Mouse (Mus musculus) hindbrain, postnatal 0 days (tissue): ENCODE measurements around the gene Tle3. TPM values are rescaled to one million over a fixed set of nuclear protein-coding genes. Genes with fewer than 3 reads are reported as not detected.

Experiments used
- ATAC-seq: fragments of 200-750 bp; cut with Nextera tagmentation; 2 replicates; pipeline ENCODE4 v1.8.0; 2017; ENCODE audit warnings: mild to moderate bottlenecking, moderate TSS enrichment, moderate library complexity
- DNase-seq: peaks from one replicate; pipeline ENCODE4 v3.0.0-alpha.2; 2015; ENCODE audit warnings: low spot score
- H3K27ac ChIP-seq: fragments of 300-500 bp; sonication (generic); 2 replicates; pipeline ENCODE4 v1.5.1; 2014; ENCODE audit warnings: mild to moderate bottlenecking
- H3K27me3 ChIP-seq: fragments of 300-500 bp; sonication (generic); 2 replicates; pipeline ENCODE4 v1.6.1; 2014; ENCODE audit warnings: low read length, mixed read lengths; ENCODE audit not compliant: insufficient read depth
- H3K36me3 ChIP-seq: fragments of 300-500 bp; sonication (generic); 2 replicates; pipeline ENCODE4 v1.6.1; 2014; ENCODE audit warnings: low read length, mixed read lengths; ENCODE audit not compliant: insufficient read depth
- H3K4me1 ChIP-seq: fragments of 300-500 bp; sonication (generic); 2 replicates; pipeline ENCODE4 v1.6.1; 2014; ENCODE audit warnings: antibody characterized with exemption, low read length, mixed read lengths; ENCODE audit not compliant: insufficient read depth
- H3K4me2 ChIP-seq: fragments of 300-500 bp; sonication (generic); 2 replicates; pipeline ENCODE4 v1.6.1; 2014; ENCODE audit warnings: low read depth, mild to moderate bottlenecking, low read length, moderate library complexity, mixed read lengths
- H3K4me3 ChIP-seq: fragments of 300-500 bp; sonication (generic); 2 replicates; pipeline ENCODE4 v1.5.1; 2014; ENCODE audit warnings: low read length
- H3K9ac ChIP-seq: fragments of 300-500 bp; sonication (generic); replicated peaks from 2 replicates; pipeline ENCODE4 v1.6.1; 2014; ENCODE audit warnings: mild to moderate bottlenecking, low read length, moderate library complexity, mixed read lengths
- H3K9me3 ChIP-seq: fragments of 300-500 bp; sonication (generic); 2 replicates; pipeline ENCODE4 v1.6.1; 2016; ENCODE audit warnings: low read length, mixed read lengths
- CTCF ChIP-seq: IDR thresholded peaks from 2 replicates; pipeline ENCODE4 v1.5.1; 2016; ENCODE audit warnings: antibody characterized with exemption, control low read depth, low read depth
- WGBS: fragments of 180-500 bp; shearing (Covaris S2); extraction: QIAGEN DNeasy Blood & Tissue Kit; methylation state at CpG from one replicate; pipeline ENCODE4 v1.1.7; 2014; 5-methylcytosine and 5-hydroxymethylcytosine counted together
- polyA plus RNA-seq: library from polyadenylated mRNA; unstranded; fragments of >200 nt; fragmentation: Nextera tagmentation; extraction: Ambion mirVana; gene quantifications from 2 replicates; pipeline ENCODE4 v1.2.1, GENCODE M21; 2015
- total RNA-seq: library from RNA; depleted of rRNA; stranded (reverse); fragments of >200 nt; gene quantifications from 2 replicates; pipeline ENCODE4 v1.2.3, GENCODE M21; 2014

The Tle3 gene
- total and polyA plus RNA-seq, 2 experiments from 2014 or later = 17.7 to 81.3 TPM

DNA sequence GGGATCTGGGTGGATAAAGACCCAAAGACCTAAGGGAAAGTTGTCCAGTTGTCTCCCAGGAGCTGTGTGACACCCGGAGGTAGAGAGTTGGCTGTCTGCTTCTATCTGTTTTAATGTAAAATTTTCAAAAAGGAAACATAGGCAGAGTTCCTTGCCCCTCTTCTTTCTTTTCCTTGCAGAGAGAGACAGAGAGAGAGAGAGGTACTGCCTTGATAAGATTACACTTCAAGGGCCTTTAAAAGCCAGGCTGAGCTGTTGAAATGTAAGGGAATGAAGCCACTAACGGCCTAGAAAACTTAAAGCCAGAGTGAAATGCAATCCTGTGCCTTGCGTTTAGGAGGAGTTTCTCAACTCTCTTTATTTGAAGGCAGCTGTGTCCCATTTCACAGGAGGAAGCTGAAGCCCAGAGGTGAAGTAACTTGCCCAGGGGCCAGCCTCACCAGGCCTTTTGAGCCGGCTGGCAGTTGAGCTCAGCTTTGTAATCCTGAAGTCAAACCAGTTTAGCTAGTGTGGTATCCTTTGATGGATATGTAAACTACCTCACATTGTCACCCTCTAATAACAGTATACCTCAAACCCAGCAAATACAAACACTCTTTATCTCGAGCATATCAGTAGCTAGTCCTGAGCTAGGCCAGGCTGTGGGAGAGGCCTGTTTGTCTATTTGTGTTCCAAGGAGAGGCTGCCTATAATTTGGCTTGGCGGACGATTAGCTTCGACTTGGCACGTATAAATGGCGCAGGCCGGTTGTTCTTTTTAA lies 3.8 kb downstream of the Tle3 start:
- 39% methylated on average over 11 of the region's 11 CpGs for WGBS

DNA sequence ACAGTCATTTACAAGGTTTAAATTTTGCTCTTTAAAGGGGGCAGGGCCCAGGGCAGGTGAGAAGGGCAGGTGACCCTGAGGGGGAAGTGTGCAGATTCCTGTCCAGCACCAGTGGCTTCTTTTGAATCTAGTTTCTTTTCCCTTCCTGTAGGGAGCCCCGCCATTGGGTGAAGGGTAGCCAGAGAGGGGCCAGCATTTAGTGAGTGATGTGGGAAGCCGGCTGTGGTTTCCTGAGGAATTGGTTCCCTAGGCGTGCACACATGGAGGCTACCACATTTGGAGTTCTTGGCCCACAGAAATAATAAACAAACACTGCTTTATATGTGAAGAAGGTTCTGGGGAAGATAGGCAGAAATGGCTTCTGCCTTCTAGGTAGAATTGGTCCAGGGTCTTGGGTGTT lies 4.5 kb downstream of the Tle3 start:
- H3K9ac ChIP-seq = peak overlapping the region; percentile 18; the same call in 1 of the 2 replicates
- no peak overlapping the region for H3K27ac ChIP-seq
- H3K36me3 ChIP-seq = no peaks in the 10 kb centered on the region
- H3K9me3 ChIP-seq = no peaks in the 10 kb centered on the region
- 30% methylated on average over 3 of the region's 3 CpGs for WGBS
- no peak for TF ChIP-seq CTCF
- peak overlapping the region; percentile 75 for H3K4me2 ChIP-seq
- H3K4me3 ChIP-seq = no peak overlapping the region
- peaks cover 59% of the 10 kb centered on the region for H3K4me1 ChIP-seq
- DNase-seq (no peak), ATAC-seq (no peak)
- H3K27me3 ChIP-seq = no peaks in the 10 kb centered on the region

More for the DNA sequence above, 3.8 kb downstream of the Tle3 start:
- H3K4me3 ChIP-seq = peak overlapping the region; percentile 16
- DNase-seq (peak; percentile 29), ATAC-seq (no peak)
- no peaks in the 10 kb centered on the region for H3K9me3 ChIP-seq
- no peak overlapping the region for H3K27ac ChIP-seq
- H3K9ac ChIP-seq = peak overlapping the region; percentile 18; the same call in 1 of the 2 replicates
- H3K27me3 ChIP-seq = no peaks in the 10 kb centered on the region
- H3K36me3 ChIP-seq = no peaks in the 10 kb centered on the region
- peaks cover 59% of the 10 kb centered on the region for H3K4me1 ChIP-seq
- peak overlapping the region; percentile 75 for H3K4me2 ChIP-seq
- no peak for TF ChIP-seq CTCF

DNA sequence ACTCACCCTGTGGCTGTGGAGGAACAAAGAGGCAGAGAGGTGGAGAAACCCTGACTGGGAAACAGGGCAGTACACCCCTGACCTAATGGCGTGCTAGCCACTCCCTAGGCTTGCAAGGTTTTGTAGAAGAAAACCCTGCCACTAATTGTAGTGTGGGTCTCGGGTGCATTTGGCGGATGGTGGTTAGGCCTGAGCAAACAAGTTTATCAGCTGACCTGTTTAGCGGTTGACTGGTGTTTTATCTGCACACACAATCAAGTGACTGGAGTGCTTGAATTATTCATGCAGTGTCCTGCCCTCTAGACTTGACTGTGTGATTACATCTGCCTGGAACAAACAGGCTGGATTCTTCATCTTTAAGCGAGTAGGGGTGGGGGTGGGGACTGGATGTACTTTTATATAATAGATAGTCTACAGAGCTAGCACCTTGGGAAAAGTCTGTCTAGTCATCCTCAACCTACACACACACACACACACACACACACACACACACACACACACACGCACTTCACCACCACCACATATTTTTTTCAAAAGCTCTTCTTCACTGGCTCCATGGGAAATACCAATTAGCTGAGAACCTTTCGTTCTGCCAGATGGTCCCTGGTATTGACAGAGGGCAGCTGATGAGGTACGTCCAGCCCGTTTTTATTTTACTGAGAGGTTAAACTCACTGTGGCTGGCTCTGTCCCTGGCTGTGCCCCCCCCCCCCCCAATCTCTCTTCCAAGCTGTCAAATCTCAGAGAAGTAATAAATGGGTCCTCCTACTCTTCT lies 5.7 kb downstream of the Tle3 start:
- WGBS = 26% methylated on average over 9 of the region's 9 CpGs
- DNase-seq (peak; percentile 46), ATAC-seq (no peak)
- Histone ChIP-seq H3K27ac (no peak overlapping the region), H3K4me1 (peaks cover 59% of the 10 kb centered on the region), H3K27me3 (no peaks in the 10 kb centered on the region), H3K9me3 (no peaks in the 10 kb centered on the region), H3K36me3 (no peaks in the 10 kb centered on the region), H3K9ac (no peak overlapping the region; the same call in 1 of the 2 replicates), H3K4me2 (peak overlapping the region; percentile 75), H3K4me3 (peak overlapping the region; percentile 18)
- no peak for TF ChIP-seq CTCF

DNA sequence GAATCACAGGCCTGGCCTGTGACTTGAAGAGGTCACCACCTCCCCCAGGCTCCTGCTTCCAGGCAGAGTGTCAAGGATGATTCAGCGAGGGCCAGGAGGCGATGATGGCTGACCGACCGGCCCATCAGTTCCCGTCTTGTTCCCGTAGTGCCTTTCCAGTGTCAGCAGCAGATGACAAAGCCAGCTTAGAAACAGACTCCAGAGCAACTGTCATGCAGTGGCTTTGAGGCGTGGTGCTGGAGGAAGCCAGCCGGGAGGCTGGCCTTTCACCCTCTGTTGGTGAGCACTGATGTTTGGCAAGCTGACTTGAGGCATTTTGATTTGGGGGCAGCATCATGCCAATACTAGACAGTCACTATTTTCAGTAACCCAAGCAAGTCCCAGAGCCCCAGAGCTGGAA lies 6.3 kb downstream of the Tle3 start:
- DNase-seq = peak; percentile 60
- H3K4me1 ChIP-seq = peaks cover 59% of the 10 kb centered on the region
- no peaks in the 10 kb centered on the region for H3K36me3 ChIP-seq
- WGBS = 27% methylated on average over 8 of the region's 8 CpGs
- 0 out of 2 replicates have a peak, but pooled peaks have one; percentile 16 for ATAC-seq
- H3K9ac ChIP-seq = no peak overlapping the region
- H3K4me3 ChIP-seq = no peak overlapping the region
- H3K9me3 ChIP-seq = no peaks in the 10 kb centered on the region
- no peak for TF ChIP-seq CTCF
- no peak overlapping the region for H3K27ac ChIP-seq
- H3K4me2 ChIP-seq = peak overlapping the region; percentile 75; the same call in 1 of the 2 replicates
- no peaks in the 10 kb centered on the region for H3K27me3 ChIP-seq

DNA sequence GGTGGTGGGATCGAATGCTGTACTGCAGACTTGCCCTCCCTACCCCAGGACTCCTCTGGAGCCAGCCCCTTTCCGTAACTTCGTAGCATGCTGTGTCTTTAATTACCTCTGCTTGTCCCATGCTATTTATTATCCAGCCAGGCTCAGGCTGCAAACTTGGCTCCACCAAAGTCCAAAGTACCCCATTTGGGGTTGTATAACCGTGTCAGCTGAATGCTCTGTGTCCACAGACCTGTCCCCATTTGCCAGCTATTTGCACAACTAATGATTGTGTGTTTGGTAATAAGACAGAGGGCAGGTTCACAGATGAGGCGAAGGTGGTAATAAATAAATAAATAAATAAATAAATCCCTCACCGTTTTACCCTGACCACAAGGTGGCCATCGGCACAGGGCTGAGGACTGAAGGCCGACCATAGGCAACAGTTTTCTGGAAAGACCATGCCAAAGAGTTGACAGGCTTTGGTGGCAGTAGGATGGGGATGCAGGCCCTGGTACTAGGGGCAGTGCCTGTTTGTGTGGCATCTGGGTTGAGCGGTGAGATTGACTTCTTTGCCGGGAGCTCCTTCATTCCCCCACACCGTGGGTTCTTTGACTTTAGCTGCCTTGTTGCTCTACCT lies 7.0 kb downstream of the Tle3 start:
- Histone ChIP-seq H3K9me3 (no peaks in the 10 kb centered on the region), H3K4me1 (peaks cover 61% of the 10 kb centered on the region), H3K27ac (no peak overlapping the region), H3K27me3 (no peaks in the 10 kb centered on the region), H3K4me2 (no peak overlapping the region), H3K36me3 (no peaks in the 10 kb centered on the region), H3K4me3 (no peak overlapping the region), H3K9ac (no peak overlapping the region)
- DNase-seq (no peak), ATAC-seq (no peak)
- 57% methylated on average over 11 of the region's 11 CpGs for WGBS
- TF ChIP-seq CTCF = peak; percentile 49

DNA sequence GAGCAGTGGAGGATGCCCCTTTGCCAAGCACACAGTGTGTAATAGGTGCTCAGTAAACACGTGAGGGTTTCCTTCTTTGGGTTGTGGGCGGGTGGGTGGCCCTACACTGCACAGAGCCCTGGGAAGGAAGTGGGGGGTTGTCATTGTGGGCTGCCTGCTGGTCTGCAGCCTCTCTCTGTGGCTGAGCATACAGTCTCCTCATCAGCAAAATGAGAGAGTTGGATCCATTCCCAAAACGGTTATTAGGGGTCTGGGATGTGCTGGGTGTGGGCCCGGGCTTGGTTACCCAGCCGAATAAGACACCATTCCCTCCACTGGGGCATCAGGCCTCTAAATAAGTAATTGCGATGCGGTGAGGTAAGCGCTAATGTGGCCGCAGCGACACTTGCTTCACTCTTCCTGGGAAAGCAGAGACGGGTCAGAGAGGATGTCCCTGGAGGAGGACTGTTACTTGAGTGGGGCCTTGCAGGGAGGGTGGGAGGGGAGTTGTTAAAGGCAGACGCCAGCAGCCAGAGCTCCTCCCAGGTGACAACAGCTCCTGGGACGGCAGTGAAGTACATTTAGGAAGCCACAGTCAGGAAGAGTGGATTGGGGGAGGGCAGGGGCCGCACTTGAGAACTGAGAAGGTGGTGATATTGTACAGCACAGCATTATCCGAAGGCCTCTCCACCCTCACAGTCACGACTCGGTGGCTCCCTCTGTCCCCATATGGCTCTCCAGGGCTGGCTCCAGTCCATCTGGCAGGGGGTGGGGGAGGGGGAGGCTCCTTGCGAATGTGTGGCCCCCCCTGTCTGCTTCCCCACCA lies 8.3 kb downstream of the Tle3 start:
- peak; percentile 54 for DNase-seq
- no peaks in the 10 kb centered on the region for H3K9me3 ChIP-seq
- no peak for TF ChIP-seq CTCF
- no peak overlapping the region for H3K9ac ChIP-seq
- no peak overlapping the region for H3K27ac ChIP-seq
- ATAC-seq = no peak
- peaks cover 66% of the 10 kb centered on the region for H3K4me1 ChIP-seq
- 22% methylated on average over 18 of the region's 18 CpGs for WGBS
- no peaks in the 10 kb centered on the region for H3K36me3 ChIP-seq
- no peak overlapping the region for H3K4me3 ChIP-seq
- no peaks in the 10 kb centered on the region for H3K27me3 ChIP-seq
- peak overlapping the region; percentile 3 for H3K4me2 ChIP-seq
